Mouse (Mus musculus): Measurements from ENCODE around the gene Tubgcp5.
A peak's percentile ranks its signal among the peaks of the same experiment; 100 is the strongest.
"Not testable (repeated sequence)": the region's sequence is repeated elsewhere in the genome, so short reads cannot be mapped to it uniquely, and the experiment has no call there.

Gene Tubgcp5

GRCm38 (mm10) chr7:55793952-55794603 is at the start of gene Tubgcp5:
TSS of gene Tubgcp5 (plus strand) at chr7:55794154.
- DNase-seq (ENCODE audit: low spot score), result peak; percentile 98

GRCm38 (mm10) chr7:55744566-55745220 is 49.3 kb upstream of the Tubgcp5 start:
- DNase-seq (ENCODE audit: low spot score), result peak; percentile 78

- no peak for DNase-seq (ENCODE audit: low spot score)
Measured at GRCm38 (mm10) chr7:55750841-55751240, 43.1 kb upstream of the Tubgcp5 start.

DNA sequence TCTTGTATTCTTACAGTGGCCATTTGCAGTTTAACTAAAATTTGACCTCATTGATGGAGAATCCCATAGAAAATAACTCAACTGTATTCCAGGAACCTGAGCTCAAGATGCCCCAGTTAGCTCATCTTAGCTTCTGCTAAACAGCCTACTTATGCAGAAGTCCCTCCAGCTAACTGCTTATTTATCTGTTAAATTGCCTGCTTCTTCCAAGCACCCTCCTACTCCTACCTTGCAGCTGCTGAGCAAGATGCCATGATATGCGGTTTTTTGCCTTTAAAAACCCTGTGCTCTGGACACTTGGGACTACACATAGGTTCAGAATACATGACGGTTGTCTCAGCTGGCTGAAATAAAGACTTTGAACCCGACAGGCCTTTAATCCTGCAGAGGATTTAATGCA is 34.6 kb upstream of the Tubgcp5 start:
- no peak for DNase-seq (ENCODE audit: low spot score)

DNA sequence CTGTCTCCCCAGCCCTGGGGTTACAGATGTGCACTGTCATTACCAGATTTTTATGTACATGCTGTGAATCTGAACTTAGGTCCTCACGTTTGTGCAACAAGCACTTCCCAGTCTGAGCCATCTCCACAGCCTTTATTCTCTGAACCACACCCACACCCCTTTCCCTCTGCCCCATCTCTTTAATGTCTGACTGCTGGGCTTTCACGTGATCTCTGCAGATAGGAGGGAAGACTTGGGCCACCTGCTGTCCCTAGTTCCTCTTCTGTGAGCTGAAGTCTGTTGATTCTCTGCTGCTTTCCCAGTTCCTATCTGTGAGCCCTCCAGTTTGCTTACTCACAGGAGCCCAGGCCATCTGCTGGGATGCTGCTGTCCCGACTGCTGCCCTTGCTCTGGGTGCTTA is 26.0 kb upstream of the Tubgcp5 start, which contains the start of gene Siglech:
Gene Siglech (plus strand): TSS at position 253 of the 400 bp plus-strand sequence.
- DNase-seq (ENCODE audit: low spot score), result no peak

GRCm38 (mm10) chr7:55780011-55780410 is 13.9 kb upstream of the Tubgcp5 start:
- DNase-seq (ENCODE audit: low spot score), result no peak

DNA sequence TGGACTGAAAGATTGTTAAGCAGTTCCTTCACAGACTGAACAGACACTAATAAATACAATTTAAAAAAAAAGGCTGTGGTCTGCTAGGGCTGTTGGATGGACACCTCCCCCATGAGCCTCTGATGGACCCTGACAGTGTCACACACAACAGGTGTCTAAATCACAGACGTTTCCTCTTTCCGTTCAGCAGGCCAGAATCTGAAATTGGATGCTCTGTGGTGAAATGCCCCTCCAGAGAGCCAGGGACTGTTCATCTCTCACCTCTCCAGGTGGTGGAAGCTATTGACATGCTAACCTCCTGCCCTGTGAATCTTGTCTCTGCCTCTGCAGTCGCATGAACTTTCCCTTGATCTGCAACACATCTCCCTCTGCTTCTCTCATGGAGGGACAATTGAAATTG is 11.5 kb upstream of the Tubgcp5 start:
- DNase-seq (ENCODE audit: low spot score), result no peak

GRCm38 (mm10) chr7:55784580-55784979 is 9.4 kb upstream of the Tubgcp5 start:
- DNase-seq (ENCODE audit: low spot score), result peak; percentile 49

DNA sequence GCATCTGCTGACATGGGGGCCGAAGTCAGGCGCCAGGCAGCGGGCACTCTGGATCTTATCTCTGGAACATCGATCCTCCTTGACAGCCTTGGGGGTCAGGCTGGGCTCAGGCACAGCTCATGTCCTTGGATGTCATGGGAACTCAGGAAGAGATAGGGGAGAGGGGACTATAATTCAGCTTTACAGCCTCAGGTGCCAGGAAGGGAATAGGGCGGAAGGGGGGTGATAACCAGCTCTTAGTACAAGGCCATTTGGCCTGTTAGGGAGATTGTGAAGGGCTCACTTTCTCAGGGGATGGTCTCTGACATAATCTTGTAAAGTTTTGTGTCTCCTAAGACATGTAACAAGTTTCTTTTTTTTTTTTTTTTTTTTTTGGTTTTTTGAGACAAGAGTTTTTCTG is 3.4 kb upstream of the Tubgcp5 start:
- DNase-seq (ENCODE audit: low spot score), result not testable (repeated sequence)

- no peak for DNase-seq (ENCODE audit: low spot score)
Measured at GRCm38 (mm10) chr7:55792280-55792679, 1.7 kb upstream of the Tubgcp5 start.

DNA sequence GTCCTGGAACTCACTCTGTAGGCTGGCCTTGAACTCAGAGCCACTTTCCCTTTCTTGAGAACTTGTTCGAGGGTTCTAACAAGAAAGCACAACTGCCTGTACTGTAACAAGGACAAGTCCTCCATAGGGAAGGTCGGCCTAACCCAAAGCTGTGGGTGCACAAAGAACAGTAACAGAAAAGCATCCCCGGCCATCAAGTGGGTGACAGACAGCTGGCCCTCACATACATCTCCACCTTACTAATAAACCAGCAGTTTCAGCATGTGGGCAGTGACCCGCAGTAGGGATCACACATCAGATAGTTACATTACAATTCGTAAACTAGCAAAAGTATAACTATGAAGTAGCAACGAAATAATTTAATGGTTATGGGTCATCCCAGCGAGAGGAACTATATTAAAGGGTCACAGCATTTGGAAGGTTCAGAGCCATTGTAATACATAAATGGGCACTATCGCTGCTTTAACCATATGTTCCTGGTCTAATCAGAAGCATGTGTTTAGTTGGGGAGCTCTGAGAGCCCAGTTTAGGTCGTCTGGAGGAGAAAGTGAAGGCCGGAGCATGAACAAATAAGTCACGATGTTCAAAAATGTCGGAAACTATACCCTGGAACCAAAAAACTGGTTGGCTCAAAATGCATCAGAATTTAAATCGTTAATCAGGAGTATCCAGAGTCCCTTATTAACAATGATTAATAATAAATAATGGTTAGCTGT is 560 bp upstream of the Tubgcp5 start:
- DNase-seq (ENCODE audit: low spot score), result no peak

DNA sequence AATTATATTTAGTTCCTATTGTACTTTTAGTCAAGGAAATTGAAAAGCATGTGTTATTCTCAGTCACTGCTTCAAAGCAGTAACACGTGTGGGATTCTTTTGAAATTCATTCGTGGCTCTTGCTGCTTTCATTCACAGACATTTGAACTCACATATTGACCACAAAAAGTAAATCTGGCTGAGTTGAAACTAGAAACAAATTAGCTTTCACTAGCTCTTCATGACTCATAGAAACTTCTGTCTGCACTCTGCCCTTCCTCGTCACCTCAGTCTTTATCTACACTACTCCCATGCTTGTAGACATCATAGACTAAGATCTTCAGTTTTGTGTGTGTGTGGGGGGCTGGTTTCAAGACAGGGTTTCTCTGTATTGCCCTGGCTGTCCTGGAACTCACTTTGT is 6.0 kb downstream of the Tubgcp5 start:
- no peak for DNase-seq (ENCODE audit: low spot score)

DNA sequence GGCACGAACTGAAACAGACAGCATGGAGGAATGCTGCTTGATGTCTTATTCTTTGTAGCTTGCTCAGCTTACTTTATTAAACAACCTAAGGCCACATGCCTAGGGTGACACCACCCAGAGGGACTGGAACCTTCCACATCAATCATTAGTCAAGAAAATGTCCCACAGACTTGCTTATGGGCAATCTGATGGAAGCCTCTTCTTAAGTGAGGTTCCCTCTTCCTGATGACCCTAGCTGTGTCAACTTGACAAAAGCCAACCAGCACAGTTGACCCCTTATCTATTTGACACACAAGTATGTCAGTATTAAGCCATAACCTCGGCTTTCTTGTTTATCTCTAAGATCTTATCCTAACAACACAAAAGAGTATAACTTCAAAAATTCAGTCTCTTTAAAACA is 16.0 kb downstream of the Tubgcp5 start:
- no peak for DNase-seq (ENCODE audit: low spot score)

- DNase-seq (ENCODE audit: low spot score), result no peak
Measured at GRCm38 (mm10) chr7:55824468-55824867, 30.5 kb downstream of the Tubgcp5 start.

- no peak for DNase-seq (ENCODE audit: low spot score)
Measured at GRCm38 (mm10) chr7:55827551-55827950, 33.6 kb downstream of the Tubgcp5 start.

GRCm38 (mm10) chr7:55836877-55837276 is 42.9 kb downstream of the Tubgcp5 start:
- no peak for DNase-seq (ENCODE audit: low spot score)

DNA sequence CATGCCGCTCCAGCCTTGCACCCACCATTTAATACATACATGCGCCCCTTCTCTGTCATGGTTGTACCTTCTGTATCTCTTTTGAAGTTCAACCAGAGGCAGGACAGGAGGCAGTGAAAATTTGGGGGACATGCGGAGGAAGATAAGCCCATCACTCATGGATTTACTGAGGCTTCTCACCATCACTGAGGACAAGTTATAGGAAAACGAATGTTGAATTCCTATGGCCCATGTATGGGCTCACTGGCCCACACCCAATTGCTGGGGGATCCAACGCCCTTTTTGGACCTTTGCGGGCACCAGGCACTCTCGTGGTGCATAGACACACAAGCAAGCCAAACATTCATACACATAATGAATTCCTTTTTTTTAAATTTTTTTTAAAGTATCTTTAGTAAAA is 47.5 kb downstream of the Tubgcp5 start, which contains the start of gene Cyfip1:
Gene Cyfip1 (plus strand): TSS at position 301 of the 400 bp plus-strand sequence.
- DNase-seq (ENCODE audit: low spot score), result no peak

- peak; percentile 89 for DNase-seq (ENCODE audit: low spot score)
Measured at GRCm38 (mm10) chr7:55841977-55842503, 48.1 kb downstream of the Tubgcp5 start.

DNA sequence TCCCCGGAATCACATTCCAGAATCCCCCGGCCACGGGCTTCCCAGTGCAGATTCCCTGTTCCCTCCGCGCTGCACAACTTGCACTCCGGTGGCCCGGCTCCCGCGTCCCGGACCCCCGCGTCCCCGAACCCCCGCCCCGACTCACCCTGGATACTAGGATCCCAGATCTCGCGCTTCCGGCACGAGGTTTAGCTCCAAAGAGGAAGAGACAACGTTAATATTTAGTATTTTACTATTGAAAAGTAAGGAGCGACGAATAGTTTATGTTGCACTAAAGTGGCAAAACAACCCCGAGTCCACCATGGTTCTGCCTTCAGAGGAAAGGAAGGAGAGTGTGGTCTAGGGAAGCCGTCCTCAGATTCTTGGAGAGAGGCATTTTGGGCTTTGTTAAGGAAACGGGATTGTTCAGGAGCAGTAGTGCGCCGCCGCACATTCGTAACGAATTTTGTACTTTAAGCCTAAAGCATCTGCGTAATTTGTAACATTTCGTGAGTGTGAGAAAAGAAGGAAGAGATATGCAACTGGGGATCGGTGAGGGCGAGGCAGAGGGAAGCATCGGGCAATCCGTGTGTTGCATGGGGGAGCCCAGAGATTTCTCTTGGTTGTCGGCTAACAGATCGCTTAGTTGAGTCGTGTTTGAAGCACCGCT is 48.7 kb downstream of the Tubgcp5 start:
- DNase-seq (ENCODE audit: low spot score), result no peak

- DNase-seq (ENCODE audit: low spot score), result no peak
Measured at GRCm38 (mm10) chr7:55846606-55847312, 52.8 kb downstream of the Tubgcp5 start.

DNA sequence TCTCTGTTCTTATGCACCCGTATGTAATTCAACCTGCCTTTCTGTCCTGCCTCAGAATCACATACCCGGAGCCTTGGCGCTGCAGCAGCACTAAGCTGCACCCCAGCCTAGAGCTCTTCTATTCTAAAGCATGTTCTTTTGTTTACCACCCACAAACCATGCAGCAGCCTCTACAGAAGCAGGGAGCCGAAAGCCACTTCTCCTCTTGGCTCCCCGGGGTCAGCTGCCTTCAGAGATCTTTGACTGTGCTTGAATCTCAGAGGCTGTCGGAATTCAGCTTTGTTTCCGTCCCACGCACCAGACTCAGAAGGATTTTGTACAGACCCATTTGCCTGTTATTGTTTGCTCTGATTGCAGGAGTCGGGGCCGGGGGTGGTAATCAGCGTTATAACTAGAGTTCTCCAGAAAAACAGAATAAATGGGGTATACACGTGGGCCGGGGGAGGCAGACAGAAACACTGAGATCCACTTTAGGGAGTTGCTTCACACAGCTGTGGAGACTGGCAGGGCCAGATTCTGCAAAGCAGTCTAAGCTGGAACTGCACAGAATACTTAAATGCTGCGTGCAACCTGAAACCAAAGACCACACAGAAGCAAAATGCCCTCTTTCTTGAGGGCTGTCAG is 56.1 kb downstream of the Tubgcp5 start:
- DNase-seq (ENCODE audit: low spot score), result peak; percentile 80
